Mouse (Mus musculus) MN1 (cell line): Measurements from ENCODE around the gene Mrps35.

Source experiments
- DNase-seq: peaks from one replicate; pipeline ENCODE4 v3.0.0-alpha.2; 2016; ENCODE audit warnings: low spot score

Gene Mrps35

DNA sequence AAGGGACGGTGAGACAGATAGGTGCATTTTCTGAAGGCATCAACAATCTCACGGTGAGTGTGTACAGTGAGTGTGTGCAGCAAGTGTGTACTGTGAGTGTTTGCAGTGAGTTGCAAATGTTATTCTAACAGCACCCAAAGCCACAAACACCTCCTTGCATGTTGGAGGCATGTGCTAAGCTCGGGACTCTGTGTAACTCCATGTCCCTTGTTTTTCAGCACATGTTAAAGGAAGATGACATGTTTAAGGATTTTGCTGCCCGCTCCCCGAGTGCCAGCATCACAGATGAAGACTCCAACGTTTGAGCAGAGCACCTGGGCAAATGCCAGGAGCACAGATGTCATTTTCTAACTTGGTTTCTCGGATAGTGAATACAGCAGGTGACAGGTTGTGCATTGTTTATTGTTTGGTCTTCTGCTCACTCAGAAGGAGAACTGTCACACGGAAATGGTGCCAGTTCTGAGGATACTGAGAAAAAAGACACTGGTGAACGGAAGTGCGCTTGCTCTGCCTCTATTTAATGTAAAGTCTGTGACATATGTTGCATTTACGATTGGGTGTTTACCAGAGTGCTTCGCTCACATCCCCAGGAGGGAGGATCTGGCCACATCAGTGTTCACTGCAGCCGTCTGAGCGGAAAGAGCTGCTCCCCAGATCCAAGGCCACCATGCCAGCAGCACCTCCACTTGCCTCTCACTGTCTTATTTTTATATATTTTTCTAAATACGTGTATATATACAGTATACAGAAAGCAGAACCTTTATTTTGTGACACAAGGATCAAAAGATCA, 12.3 kb upstream of the Mrps35 start:
- no peak for DNase-seq

DNA sequence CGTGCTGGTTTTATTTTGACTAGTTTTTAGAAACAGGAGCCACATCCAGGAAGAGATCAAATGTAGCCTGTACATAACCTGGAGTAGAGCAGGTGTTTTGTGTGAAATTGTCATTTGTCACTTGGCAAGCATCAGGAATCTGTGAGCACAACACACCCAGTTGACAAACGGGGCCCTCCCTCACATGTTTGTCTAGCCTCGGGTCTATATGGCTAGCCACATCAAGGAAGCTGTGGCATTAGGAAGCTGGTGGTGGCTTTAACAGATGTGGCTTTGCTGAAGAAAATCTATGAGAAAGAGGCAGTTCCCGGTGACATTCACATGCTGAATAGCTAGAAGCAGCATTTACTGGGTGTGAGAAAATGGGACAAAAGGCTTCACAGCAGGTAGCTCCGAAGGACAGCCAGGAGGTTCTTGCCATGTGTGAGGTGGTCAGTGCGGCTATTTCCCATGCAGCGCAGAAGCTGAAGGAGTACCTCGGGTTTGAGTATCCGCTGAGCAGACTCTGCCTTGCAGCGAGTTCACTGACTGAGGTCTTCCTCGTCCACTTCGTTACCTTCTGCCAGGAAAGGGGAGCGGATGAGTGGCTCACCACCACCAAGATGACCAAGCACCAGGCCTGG, 10.2 kb upstream of the Mrps35 start, which contains the start of gene Rep15:
Rep15 (plus strand) TSS at position 282 of the 623 bp plus-strand sequence.
- no peak for DNase-seq

DNA sequence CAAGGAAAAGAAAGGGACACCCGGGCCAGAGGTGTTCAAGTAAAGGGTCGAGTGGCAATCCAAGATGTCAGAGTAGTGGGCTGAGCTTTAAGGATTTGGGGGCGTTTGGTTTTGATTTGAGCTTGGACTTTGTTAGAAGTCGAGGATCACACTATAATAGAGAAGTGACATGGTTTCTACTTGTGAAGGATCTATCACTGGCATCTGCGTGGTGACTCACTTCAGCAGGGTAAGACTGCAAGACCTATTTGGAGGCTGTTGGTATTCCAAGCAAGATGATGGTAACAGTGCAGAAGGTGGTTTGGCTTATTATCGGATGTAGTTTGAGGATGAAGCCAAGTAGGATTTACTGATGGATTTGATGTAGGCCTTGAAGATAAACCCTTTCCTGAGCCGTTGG, 1.1 kb downstream of the Mrps35 start:
- DNase-seq, result peak; percentile 25

DNA sequence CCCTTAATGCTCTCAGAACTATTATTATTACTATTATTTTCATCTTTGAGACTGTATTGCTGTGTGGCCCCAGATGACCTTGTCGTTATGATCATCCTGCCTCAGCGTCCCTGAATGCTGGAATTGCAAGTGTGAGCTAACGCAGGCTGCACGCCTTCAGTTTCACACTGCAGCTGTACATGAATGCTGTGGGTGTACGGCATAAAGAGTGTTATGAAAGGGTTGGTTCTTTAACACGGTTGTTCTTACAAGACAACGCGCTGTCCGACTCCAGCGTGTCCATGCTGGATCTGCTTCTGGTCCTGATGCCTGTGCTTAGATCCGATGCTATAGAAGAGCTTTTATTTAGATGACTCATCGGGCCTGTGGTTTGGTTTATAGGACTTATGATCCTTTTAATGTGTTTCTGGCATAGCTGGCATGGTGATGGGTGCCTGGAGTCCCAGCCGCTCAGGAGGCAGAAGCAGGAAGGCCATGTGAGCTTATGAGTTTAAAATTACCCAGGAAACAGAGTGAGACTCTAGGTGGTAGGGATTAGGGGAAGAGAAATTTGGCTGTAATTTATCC, 6.8 kb downstream of the Mrps35 start:
- DNase-seq, result peak; percentile 35

DNA sequence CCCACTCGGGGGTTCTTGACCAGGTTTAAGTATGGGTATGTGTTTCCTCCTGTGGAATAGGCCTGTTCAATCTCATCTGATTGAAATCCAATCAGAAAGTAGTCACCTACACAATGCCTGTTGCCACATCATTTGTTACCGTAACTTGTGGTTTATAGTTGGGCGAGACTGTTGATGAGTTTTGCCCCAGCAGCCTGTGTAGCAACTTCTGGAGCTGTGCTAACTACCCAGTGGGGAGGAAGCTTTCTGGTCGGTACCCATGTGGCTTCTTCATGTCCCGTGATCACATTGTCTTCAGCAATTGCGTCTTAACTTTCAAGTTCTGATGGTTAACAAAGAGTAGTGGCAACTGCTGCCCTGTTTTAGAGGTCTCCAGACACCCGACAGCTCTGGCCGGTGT, 9.1 kb downstream of the Mrps35 start:
- DNase-seq, result no peak

DNA sequence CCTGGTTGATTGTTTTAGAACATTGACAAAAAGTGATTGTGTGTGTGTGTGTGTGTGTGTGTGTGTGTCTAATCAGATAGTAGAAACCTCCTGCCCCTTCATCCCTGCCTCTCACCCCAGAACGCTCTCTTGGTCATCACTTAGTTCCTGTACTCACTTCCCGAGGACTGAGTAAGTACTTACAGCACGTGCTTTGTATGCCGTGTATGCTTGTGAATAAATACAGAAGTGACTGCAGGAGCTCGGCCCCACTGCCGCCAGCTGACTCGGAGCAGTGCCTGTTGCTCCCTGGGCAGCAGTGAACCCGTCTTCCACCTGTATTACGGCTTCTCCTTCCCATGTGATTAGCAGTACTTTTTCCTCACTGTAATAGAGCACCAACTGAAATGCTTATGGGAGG, 9.9 kb downstream of the Mrps35 start:
- DNase-seq, result no peak

DNA sequence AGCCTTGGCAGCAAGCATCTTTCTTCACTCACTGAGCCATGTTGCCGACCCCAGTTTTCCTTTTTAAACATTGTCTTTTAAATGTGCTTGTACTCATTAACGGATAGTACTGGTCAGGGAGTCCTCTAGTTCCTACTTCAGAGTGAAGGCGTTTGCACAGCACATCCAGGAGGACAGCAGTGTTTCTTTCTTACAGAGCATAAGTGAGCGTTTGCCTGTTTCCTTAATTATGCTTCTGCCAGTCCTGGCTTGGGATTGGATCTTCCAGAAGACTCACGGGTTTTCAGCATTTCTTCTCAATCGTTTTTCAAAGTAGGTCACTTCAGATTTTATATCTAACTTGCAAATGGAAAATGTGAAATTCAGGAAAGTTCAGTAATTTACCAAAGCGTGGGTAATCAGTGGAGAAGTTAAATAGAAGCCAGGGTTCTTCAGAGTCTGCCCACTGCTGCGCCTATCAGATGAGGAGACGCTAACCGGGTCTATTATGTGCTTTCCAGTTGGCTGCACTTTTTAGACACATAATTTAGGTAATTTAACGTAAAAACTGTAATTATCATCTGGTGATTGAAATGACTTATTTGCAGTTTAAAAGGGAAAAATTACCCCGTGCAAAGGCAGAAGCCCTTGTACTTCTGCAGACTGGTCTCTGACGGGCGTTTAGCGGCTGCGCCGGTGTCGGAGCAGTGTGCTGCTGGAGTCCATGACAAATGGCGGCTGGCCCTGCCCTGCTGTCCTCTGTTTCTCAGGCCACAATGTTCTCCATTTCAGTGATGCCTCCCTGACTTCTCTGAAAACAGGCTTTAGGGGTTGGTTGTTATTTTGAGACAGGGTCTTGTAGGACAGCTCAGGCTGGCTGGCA, 11.5 kb downstream of the Mrps35 start:
- no peak for DNase-seq

DNA sequence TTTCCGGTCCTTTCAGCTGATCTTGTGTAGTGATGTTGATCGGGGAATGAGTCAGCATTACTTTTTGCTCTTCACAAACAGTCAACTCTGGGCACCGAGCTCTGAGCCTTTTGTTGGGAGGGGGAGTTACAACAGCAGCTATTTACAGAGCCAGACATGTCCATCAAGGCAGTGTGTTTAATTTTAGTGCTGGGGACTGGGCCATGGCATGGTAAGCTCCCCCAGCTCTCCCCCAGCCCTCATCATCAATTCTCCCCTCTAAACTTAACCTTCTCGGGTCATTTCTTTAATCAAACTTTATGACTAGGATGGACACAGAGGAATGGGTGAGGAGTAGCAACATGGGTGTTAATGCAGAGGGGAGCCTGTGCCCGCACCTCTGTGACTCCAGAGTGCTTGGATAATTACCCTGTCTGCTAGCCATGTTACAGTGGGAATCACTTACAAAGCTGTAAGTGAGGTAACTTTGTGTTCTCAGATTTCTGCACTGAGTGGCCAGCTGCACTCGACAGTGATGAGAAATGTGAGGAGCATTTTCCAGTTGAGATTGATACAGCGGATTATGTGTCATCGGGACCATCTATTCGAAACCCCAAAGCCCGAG, 12.9 kb downstream of the Mrps35 start:
- no peak for DNase-seq

DNA sequence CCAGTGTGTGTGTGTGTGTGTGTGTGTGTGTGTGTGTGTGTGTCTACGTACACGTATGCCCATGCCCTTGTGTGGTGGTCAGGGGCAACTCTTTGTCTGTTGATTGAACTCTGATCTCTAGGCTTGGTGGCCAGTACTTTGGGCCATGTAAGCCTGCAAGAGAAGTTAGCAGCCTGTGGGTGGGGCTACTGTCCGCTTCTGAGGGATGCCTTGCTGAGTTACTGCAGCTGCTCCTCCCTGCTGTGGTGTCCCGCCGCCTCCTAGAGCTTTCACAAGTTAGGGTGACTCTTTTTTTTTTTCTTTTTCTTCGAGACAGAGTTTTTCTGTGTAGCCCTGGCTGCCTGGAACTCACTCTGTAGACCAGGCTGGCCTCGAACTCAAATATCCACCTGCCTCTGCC, 16.8 kb downstream of the Mrps35 start:
- DNase-seq, result no peak

DNA sequence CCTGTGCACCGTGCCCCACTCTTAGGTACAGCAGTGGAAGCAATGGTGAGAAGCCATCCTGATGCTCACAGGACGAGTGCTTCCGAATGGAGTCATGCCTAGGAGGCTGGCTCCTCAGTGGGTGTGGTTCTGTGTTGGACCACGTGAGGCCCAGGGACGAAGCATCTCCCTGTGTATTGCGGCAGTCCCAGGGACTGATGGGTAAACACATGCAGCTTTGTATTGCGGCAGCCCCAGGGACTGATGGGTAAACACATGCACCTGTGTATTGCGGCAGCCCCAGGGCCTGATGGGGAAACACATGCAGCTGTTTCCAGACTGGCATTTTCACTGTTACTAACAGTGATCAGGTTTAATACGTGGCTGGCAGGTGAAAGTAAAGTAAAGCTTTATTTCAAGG, 19.1 kb downstream of the Mrps35 start:
- DNase-seq, result no peak

DNA sequence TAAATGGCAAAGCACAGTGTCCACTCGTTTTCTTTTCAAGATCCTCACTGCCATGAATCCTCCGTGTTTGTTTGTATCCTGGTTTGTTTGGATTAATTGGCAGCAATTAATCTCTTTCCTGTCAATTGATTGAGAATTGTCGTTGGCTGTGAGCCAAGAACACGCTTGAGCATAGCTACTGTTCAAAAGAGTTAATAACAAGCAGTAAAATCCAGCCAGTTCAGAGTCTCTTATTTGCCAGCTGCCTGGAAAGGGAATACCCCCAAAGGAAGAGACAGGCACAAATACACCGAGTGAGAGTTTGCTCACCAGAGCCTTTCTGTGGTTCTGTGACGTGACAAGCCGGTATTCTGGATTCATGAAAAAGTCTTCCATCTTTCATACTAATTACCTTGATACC, 19.5 kb downstream of the Mrps35 start:
- no peak for DNase-seq

DNA sequence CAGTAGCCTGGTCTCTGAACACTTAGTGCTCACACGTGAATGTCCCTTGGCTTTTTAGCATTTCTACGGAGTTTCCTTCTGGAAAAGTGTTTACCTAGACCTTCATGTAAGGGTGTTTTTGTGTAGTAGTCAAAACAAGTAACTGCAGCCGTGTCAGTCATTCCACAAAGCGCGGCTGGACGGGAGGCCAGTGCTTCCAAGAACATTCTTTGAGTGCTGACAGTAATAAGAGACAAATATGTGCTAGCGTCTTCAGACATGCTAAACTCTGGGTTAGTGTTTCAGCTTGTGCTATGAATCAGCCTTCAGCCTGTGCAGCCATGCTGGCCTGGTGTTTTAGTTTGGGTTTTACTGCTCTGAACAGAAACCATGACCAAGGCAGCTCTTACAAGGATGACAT, 20.1 kb downstream of the Mrps35 start:
- DNase-seq, result no peak

DNA sequence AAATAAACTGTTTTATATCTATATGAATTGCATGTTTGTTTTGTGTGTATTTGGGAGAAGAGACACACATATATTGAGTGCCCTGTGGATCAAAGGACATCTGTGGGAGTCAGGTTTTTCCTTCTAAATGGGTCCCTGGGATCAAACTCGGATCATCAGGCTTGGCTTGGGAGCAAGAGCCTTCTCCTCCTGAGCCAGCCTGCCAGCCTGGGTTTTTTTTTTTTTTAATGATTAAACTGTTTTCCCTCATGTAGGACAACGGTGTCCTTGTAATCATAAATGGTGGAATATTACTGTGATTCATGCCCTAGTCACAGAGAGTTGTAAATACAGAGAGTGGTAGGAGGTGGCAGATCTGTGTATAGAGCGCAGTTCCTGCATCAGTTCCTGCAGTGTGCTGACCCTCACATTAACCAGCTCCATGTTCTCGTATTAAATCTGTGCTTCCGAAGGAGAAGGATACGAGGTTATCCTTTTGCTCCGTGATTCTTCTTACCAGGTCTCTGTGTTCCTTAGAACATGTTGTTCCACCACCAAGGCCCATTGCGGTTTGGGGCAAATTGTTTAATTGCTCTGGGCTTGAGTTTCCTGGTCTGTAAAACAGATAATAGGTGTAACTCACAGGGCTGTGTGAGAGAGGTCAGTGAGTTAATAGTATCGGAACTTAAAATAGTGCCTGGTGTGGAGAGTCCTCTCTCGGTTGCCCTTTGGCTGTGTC, 21.8 kb downstream of the Mrps35 start:
- no peak for DNase-seq

DNA sequence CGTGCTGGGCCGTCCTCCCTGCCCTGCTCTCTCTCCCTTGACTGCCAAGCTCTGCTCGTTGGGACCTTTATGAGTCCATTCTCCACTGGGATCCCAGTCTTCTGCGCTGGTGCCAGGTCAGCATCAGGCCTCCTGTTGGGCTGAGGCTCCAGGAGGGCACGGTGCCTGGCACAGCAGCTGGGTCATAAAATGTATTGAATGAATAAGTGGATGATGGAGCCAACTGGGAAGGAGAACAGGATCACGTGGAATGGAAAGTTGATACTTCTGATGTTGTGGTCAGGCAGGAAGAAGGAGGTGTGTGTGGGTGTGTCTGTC, 22.3 kb downstream of the Mrps35 start:
- DNase-seq, result no peak

DNA sequence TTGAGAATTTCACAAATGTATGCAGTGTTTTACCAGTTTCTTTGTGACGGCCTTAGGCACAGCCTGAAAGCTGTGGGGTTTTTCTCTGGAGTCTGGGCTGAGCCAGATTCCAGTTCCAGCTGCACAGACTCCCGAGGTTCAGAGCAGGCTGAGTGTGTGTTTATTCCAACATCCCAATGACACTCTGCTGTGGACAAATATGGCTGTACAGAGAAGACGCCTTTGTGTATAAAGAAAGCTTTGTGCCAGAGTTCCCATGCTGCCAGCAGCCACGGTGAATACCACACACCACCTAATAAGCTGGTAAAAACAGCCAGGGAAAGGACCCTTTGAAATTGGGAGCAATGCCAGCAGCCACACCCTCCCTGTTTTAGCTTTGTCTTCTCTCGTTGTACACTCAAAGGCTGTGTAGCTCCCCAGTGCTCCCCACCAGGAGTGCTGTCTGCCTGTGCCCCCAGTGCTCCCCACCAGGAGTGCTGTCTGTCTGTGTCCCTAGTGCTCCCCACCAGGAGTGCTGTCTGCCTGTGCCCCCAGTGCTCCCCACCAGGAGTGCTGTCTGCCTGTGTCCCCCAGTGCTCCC, 33.3 kb downstream of the Mrps35 start:
- DNase-seq, result peak; percentile 18

DNA sequence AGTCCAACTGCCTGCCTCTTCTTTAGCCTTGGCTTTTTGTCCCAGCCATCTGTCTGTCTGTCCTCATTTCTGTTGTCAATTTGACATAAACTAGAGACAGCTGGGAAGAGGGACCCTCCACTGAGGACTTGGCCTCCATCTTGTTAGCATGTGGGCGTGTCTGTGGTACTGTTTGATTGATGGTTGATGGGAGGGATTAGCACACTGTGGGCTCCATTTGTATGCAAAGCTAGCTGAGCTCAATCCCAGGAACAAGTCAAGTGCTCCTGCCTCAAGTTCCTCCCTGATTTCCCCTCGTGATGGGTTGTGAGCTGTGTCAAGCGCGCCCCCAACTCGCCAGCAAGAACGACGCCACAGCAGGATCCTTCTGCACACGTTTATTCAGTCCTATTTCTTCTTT, 34.3 kb downstream of the Mrps35 start:
- DNase-seq, result no peak

DNA sequence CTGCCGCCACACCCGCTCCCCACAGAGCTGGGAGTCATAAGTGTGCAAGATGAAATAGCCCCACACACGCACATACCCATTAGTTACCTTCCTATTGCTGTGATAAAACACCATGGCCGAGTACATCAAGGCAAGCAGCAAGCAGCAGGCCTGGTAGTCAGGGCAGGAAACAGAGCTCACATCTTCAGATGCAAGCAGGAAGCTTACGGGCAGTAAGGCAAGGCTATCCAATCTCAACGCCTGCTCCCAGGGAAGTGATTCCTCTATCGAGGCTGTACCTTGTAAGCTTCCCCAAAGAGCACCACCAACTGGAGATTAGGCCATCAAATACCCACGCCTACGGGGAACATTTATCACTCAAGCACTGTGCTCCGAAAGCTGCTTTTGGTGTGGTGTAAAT, 37.4 kb downstream of the Mrps35 start:
- DNase-seq, result no peak

DNA sequence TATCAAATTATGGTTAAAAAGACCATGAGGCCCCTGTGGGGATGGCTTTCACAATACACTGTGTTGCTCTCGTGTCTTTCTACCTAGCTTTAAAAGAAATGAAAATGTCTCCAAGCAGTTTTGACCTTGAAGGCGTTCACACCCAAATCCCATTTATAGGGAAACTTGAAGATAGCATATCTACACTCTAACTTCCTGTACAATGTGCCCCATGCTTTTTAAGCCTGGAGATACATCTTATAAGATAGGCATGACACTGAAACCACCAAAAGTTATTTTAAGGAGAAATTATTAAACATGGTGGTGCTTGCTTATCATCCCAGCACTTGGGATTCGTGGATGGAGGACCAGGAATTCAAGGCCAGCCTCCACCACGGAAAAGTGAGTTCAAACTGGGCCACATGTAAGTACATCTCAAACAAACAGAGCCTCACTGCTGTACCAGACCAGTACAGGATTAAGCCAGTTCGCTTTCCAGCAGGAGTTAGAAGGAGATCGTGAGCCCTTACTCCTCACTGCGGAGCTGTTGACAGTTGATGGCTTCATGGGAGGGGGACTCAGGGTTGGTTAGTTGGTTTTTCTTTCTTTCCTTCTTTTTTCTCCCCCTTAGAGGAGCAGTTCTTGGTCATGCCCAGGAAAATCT, 43.0 kb downstream of the Mrps35 start:
- DNase-seq, result no peak

DNA sequence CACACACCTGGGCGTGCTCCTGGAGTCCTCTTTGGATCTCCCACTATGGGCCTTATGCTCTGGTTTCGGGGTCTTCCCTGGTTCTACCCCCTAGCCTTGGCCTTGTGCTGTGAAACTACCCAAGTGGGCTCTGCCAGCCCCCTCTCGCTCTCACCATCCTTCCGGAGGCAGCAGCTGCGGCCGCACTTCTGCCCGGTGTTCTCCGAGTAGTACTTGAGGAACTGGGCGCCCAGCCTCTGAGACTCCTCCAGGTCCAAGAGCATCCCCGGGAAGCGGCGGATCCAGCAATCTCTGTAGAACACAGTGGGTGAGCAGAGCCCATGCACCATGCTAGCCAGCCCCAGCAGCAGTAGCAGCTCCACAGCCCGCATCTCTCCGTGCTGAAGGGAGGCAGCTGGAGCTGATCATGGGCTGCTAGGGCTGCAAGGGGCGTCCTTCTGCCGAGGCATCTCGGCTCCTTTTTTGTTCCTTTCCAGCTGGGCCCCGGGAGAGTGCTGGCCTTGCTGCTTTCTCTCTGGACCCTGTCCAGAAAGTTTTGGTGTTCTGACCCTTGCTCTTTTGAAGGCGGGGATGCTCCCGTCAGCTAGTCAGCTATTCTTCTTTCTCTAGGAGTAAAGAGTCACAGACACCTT, 44.1 kb downstream of the Mrps35 start, which contains the start of gene Mansc4:
Mansc4 (minus strand) TSS at position 439 of the 632 bp plus-strand sequence.
- DNase-seq, result no peak

DNA sequence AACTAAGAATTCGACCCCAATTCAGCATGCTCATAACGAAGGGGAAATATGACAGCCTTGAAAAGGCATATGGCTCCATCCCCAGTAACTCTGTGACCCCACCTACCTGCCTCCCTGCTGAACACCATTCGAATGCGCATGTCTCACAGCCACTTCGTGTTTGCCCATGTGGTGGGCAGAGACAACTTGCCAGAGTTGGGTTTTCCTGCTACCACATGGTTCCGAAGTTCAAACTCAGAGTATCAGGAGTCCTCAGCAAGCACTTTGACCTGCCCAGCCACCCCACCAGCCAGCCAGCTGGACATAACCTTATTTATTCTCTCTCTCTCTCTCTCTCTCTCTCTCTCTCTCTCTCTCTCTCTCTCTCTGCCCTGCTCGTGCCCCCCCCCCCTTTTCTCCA, 45.2 kb downstream of the Mrps35 start:
- no peak for DNase-seq
